Mouse (Mus musculus) embryo, embryonic 9.5 days (tissue): ENCODE measurements around the gene Gas2.

ENCODE experiments used
- DNase-seq: peaks from one replicate; pipeline ENCODE4 v3.0.0-alpha.2; 2017; ENCODE audit errors: extremely low spot score

Gene Gas2

DNA sequence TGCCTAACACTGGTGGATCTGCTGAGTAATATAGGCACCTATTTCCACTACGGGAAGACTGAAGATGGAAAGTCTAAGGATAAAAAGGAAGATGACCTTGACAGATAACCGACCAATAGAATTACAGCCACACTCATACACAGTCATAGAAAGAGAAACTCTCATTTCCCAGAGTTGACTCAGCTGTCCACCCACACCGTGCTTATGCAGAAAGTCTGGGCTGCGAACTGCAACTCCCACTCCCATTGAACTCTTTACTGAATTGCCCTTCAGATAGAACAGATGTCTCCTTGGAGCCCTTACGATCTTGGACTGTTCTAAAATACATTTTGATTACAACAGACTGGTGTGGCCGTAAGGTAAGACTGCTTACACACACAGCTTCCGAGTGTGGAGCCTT, 102.9 kb downstream of the Gas2 start:
- no peak for DNase-seq

DNA sequence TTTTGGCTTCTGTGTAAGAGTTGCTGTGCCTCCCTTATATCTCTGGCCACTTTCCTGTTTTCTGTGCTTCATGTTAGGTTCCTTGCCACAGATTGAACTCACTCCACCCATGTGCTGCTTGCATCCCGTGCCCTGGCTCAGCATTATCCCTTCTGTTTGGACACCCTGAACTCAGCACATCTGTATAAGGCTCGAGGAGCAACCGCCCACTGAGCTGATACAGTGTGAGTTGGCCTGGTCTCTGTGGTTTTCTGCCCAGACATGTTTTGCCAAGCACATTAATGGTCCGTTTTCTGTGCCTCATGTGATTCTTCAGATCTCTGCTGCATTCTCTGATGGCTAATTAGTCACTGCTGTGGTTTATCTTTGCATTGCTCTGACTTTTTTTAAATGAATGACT, 105.8 kb downstream of the Gas2 start:
- DNase-seq, result no peak

DNA sequence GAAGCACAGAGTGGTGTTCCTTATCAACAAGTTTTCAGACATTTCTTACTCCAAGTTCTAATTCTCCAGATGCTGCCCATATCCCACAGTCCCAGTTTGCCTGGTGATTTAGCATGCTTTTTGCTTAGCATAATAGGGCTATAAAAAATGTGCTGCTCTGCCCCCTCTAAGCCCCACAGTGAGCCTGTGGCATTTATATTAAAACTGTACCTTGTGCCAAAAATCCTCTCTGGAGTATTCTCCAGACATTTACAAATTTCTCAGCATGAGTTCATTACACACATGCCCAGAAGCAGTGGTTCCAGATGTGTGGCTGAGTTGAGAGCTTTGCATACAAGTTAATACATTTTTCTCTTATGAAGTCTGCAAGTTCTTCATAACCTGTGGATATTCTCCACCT, 107.6 kb downstream of the Gas2 start:
- DNase-seq, result no peak

DNA sequence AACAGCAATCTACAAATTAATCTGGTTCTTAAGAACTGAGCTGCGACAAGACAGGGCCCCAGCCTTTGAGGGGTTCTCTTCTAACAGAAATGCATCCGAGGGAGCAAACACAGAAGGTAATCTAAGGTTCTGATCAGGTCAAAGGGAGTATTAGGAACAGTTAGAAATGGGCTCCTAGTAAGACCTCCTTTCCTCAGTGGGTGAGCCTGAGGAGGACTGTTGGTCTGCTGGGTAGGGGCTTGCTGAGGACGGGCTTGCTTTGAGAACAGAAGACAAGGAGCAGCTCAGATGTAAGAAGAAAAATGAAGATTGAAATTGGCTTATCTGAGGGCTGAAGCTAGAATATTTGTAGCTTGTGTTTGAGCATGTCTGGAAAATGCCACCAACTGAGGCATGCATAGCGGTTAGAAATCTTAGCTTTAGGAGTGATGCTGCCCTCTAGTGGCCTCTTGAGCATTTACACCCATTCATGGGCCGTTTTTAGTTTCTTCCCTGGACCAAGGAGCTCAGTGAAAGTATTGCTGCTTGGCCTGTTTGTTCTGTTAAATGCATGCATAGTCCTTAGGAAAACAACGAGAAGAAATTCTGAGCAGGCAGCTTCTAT, 110.5 kb downstream of the Gas2 start:
- peak; percentile 41 for DNase-seq

DNA sequence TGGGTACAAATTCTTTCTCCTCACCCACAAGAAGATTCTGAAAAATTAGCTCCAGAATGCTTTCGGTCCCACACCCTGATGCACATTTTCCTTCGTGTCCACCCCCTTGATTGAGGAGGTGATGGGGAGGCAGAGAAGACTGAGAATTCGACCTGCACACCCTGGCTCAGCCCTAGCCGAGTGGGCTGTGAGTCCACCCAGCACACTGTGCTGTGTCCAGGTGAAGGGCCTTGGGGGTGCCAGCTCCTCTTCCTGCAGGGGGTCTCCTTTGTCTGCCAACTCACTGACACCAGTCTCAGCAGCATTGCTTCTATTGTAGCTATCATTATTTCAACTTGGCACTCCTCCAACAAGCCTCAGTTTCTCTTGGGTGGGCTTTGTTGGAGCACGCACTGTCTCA, 111.3 kb downstream of the Gas2 start:
- no peak for DNase-seq

DNA sequence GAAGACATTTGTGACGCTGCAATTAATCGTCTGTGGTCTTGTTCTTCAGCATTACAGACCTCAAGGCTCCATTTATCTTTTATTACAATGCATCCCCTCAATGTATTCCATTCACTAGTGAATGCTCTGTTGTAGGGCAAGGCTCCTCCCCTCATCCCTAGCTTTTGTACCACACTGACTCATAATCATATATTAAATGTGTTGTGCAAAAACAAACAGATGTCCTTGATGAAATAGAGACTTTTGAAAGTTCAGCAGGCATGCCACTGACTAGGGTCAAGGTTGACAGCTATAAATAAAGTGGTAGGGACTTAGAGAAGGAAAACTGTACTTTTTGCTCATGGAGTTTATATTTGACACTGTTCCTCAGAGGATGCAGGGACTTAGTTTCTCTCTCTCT, 111.7 kb downstream of the Gas2 start:
- no peak for DNase-seq

DNA sequence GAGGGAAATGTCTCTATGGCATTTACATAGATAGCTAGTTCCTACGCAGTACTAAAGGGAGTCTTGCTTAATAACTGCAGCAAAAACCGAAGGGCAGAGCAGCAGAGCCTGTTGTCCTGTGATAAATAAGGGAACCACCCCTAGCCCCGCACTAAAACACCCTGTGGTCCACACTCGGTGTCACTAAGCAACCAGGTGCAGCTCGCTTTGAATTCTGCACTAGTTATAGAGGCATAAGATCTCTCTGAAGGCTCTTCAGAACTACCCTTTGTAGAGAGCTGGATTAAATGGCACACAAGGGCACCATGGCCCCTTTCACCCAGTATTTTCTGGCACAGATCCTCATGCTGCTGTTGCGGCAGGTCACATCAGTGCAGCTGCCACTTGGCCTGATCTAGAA, 113.4 kb downstream of the Gas2 start:
- no peak for DNase-seq

DNA sequence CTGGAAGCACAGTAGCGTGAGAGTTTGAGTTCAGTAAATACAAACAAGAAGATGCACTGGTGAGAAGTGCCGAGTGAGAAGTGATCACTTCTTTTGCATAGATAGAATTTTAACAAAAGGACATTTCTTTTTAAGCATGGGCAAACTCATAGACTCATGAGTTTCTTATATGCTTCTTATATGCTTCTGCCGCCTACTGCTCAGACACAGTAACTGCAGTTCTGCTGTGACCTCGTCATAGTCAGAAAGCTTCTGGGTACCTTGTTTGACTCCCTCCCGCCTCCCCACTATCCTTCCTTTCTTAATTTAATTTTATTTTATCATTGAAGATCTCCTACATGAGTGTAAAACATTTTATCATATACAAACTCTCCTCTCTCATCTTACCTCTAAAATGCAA, 117.5 kb downstream of the Gas2 start:
- DNase-seq, result no peak

DNA sequence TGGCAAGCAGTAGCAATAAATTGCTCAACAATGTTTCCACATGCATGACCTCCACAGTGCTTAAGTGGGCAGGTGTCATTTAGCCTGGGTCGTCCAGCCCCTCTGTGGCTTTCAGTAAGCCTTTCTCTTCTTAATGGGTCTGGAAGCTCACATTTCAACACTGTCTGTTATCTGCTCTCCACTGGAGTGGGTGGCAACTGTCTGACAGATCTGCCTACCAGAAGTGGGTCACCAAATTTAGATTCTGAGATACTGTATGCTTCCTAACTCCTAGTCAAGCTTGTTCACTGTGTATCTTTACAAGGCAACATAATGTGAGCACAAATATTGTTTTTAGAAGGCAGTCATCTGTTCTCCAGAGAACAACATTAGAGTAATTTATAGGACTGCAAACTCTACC, 120.5 kb downstream of the Gas2 start:
- no peak for DNase-seq

DNA sequence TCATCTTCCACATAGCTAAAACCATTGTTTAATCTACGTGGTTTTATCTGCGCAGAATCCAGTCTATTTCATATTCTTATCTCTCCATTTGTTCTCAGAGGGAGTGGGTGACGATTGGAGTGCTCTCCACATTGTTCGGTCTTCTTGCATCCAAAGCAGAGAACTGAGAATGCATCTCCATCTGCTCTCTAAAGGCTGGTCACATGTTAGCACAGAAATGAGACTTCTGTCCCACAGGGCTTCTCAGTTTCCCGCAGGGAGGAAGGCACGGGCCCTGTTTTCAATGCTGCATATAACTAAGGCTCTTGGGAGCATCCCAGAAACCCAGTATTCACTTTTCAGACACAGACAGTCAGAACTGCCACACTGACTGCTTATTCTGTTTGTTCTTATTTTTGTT, 123.9 kb downstream of the Gas2 start:
- no peak for DNase-seq

DNA sequence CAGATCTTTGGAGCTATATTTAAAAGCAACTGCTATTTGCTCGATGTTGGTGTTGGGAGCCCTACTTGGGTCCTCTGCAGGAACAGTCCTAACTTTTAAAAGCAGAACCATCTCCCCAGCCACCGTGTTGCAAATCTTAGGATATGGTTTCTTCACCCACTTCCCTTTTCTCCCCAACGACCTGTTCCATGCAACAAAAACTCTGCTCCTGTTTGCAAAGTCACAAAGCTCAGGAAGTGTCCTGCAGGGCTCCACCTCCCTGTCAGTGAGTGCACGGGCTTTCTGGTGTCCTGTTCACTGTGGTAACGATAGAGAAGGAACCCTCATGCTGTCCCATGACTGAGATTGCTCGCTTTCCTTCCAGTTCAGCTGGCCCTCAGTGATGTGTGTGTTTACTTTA, 125.1 kb downstream of the Gas2 start:
- DNase-seq, result no peak

DNA sequence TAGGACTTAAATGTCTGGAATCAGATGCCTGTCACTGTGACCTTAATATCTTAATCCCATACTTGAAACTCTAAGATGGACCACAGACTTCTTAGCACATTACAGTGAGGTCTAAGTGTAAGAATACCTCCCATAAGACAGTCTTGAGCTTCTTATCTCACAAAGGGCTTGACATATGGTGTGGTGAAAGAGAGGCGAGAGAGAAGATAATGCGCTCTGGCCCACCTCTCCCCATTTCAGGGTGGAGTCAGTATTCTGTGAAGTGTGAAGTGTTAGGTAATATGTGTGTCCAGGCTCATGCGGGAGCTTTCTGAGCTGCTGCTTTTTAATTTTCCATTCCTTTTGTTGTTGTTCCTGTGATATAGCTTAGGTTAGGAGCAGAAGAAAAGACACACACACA, 129.2 kb downstream of the Gas2 start:
- DNase-seq, result no peak

DNA sequence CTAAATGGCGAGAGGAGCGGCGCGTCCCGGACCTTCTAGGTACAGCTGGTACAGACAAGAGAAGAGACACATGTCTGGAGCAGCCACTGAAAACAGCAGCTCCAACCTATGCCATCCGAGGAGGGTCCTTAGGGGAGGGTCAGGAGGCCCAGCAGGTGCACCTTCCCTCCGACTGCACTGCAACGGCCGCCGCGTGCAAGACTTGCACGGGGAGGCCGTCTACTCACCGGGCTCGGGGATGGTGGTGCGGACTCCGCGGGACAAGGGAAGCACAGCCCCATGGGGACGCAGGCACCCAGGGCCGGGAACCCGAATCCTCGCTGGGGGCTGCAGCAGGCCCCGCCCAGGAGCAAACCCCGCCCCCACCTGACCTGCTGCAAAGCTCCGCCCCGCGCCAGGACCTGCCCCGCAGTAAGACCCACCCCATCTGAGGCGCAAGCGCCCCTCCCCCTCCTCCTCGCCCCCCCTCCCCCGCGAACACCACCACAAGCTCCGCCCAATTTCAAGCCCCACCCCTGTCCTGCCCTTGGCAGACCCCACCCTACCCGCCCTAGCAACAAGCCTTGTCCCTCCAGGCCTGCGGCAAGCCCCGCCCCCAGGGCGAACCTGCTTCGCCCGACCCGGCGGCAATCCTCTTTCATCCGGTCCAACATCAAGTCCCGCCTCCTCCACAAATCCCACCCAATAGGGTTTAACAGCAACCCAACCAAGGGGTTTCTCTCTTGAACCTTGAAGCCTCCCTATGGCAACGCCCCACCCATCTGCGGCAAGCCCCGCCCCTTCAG, 143.9 kb downstream of the Gas2 start, which contains the start of gene Svip:
Gene Svip, minus strand, starts transcription at position 508 of the 785 bp plus-strand sequence.
- peak; percentile 91 for DNase-seq

DNA sequence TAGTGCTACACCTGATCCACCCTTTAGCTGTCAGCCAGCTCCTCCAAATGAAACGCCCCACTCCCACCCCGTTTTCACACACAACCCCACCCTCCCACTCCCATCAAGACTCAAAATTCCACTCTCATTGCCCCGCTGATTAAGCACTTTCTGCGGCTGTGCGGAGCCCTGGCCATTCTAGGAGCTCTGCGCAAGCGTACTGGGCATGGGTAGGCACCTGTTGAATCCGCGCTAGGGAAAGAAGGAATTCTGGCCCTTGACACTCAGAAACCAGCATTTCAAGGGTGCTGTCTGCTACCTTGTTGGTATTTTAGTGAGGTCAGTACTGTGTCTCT, 144.4 kb downstream of the Gas2 start:
- DNase-seq, result no peak

DNA sequence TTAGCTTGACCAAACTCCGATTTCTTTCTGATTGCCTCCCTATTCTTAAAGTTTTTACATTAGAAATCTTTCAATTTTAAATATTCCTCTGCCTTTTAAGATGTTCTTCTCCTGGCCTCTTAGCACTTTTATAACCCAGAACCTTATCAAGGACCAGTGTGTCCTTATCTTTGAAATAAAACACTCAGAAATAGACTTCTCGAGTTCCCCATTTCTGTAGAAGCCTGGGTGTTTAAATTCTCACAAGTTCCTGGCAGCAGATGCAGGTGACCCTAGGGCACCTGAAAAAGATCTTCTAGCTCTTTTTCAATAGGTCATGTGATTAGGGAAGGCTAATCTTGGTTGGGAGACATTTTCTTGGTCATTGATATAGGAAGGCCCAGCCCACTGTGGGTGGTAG, 145.3 kb downstream of the Gas2 start:
- no peak for DNase-seq

DNA sequence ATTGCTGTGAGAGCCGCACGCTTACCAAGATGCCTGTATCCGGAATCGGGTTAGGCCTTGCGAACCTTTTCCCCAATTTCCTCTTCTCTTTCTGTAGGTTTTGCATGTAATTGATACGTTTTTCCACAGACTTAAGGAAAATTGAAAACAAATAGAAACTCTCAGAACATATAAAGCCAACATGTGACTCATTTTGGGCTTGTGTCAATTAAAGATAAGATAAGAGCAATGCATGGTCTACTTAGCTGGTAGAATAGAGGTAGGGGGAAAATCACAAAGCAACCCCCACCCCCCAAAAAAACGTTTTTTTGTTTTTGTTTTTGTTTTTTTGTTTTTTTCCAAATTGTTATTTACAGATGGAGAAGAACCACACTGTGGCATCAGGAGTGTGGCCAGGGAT, 151.6 kb downstream of the Gas2 start:
- DNase-seq, result no peak

DNA sequence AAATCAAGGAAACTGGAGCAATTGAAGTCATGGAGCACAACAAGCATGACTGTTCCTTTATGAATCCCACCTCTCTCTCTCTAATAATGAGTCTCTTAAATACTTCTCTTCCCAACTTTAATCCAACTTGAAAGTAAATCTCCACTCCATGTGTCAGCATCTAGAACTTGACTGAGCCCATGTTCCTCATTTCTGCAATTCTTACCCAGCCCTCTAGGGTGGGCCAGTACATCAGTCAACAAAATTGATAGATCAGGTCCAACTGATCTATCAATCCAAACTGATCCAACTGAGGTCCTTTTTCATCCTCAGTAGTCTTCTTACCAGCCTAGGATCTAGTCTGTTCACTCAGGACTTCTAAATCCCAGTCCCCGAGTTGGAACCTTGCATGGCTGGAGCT, 153.4 kb downstream of the Gas2 start:
- DNase-seq, result no peak

DNA sequence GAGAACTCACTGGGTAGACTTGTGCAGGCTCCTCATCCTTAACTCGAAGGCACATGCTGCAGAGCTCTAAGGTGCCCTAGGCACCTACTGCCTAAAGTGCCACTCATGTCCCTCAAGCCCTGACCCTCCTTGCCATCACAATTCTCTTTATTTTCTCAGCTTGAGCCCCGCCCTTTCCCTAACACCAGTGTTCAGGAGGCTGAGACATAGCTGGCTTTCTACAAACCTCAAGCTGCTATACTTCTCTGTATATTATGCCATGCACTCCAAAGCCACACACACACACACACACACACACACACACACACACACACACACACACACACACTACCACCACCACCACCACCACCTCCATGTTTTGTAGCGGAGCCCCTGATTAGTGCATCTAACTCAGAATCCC, 153.8 kb downstream of the Gas2 start, which contains the start of gene 1700015G11Rik:
Gene 1700015G11Rik, minus strand, starts transcription at position 101 of the 400 bp plus-strand sequence.
- no peak for DNase-seq

DNA sequence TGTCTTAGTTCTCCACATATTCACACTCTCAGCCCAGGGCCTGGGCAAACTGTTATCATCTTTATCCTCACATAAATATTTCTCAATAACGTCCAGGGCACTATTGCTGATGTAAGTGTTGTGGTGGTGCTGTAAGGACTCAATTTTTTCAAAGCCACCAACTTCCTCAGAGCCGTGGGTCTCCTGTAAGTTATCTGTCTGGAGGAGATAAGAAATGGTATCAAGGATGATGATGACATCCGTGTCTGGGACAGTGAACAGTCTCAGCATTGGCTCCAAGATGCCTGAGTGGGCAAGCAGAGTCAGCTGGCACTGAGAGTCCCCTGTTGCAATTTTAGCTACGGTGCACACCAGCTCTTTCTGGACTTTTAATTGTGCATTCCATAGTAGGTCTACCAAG, 160.2 kb downstream of the Gas2 start:
- DNase-seq, result no peak

DNA sequence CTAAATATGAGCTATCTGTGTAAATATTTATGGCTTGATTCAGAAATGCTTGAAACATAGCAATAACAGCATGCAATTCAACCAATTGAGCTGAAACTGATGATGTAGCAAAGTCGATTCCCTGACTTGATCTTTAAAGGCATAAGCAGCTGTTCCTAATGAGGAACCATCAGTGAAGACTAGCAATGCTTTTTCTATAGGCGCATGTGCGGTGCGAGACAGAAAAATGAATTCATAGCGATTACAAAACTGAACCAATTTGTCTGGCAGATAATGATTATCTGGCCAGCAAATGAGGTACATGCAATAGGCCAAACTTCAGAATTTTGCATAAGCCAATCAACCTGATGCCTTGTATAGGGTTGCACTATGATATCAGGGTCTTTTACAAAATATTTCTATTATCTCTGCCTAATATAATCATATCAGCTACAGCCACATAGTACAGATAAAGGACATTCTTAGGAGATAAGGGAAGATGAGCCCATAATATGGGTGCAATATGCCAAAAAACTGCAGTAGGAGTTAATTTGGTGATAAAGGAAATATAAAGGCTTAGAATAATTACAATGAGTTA, 162.3 kb downstream of the Gas2 start:
- no peak for DNase-seq

DNA sequence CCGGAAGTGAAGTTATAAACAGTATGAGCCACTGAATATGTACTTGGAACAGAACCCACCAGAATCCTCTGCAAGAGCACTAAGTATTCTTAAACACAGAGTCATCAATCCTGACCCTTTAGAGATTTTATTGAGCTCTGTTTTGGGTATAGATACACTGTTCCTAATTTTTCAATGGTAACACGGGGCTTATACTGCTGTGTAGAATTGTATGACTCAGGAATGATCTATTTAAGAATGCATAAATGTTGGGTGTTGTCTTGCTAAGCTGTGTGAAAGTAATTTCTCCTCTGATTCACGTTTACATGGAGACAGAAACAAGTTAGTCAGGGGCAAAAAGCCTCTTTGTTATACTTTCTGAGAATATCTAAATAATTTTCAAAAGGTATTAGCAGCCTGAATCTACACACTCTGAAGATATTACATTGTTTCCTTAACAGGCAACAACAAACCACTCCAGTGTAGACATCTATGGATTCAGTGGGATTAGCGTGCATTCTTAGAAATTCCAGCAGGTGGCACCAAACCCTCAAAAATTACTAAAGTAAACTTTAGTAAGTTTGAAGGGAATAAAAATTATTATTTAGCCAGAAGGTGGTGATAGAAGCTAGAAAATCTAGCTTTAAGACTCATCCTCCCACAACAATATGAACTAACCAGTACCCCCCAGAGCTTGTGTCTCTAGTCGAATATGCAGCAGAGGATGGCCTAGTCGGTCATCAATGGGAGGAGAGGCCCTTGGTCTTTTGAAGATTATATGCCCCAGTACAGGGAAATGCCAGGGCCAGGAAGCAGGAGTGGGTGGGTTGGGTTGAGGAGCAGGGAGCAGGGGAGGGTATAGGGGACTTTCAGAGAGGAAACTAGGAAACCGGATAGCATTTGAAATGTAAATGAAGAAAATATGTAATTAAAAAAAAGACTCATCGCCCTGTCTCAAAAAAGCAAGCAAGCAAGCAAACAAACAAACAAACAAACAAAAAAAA, 176.1 kb downstream of the Gas2 start:
- DNase-seq, result peak; percentile 42
